Mouse (Mus musculus) skeletal muscle tissue, adult 2 months (tissue): ENCODE data around the gene Adcy1.

Source experiments
- DNase-seq: peaks from one replicate; pipeline ENCODE4 v3.0.0-alpha.2; 2012; ENCODE audit warnings: low read depth, low spot score

Gene Adcy1

DNA sequence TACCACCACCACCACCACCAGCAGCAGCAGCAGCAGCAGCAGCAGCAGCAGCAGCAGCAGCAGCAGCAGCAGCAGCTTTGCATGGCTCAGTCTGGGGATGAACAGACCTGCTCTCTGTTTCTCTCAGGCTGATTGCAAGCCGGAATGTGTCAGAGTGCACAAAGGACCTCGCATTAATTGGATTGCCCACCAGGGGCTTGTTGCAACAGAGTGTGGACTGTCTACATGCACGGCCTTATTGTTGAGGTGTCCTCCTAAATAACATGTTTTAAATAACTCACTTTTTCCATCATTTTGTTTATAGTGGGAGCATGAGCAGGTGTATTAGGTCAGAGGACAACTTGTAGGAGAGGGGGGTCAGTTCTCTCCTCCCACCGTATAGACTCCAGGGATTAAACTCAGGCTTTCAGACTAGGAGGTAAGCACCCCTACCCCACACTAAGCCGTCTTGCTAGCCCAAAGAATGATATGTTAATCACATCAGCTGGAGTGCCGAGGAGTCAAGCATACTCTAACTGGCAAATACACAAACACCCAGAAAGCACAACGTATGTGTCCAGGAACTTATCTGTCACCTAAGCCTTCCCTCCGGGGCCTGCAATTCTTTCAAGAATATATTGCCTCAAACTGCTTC is 119.2 kb downstream of the Adcy1 start:
- DNase-seq = no peak

GRCm38 (mm10) chr11:7184420-7184819 is 121.1 kb downstream of the Adcy1 start:
- no peak for DNase-seq

DNA sequence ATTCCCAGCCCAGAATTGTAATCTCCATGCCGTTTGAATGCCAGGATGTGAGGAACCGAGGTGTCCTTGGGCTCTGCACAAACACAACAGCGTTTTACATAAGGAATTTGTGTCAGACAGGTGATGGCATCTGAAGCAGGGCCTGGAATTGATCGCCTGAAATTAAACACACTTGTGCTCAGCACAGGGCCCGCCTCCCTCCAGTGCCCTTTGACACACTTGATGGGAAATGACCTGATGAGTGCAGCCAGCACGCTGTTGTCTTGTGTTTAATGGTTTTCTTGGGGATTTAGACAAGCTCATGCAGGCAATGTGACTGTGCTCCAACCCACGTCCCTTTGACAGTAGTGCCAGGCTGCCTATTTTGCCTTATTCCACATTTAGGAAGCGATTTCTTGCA is 124.2 kb downstream of the Adcy1 start:
- DNase-seq = no peak

GRCm38 (mm10) chr11:7188469-7188868 is 125.2 kb downstream of the Adcy1 start, which contains the start of gene Gm11985:
Gm11985 (minus strand) TSS chr11:7188569.
- DNase-seq = no peak

GRCm38 (mm10) chr11:7192710-7193109 is 129.4 kb downstream of the Adcy1 start:
- DNase-seq = no peak

GRCm38 (mm10) chr11:7193134-7193533 is 129.8 kb downstream of the Adcy1 start:
- no peak for DNase-seq

GRCm38 (mm10) chr11:7194432-7195311 is 131.4 kb downstream of the Adcy1 start:
- no peak for DNase-seq

DNA sequence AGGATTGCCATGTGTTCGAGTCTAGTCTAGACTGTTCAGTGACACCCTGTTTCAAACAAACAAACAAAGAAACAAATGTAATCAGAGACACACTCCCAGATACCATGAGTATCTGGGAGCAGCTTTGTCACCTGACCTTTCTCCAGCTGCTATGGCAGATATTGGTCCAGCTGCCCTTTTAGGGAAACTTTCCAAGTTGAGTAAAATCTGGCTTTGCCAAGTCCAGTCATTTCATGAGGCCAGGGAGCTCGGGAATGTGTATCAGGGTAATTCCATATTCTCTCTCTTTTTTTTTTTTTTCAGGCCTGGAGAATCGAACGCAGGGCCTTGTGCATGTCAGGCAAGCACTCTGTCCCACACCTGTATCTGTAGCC is 132.0 kb downstream of the Adcy1 start:
- DNase-seq = no peak

DNA sequence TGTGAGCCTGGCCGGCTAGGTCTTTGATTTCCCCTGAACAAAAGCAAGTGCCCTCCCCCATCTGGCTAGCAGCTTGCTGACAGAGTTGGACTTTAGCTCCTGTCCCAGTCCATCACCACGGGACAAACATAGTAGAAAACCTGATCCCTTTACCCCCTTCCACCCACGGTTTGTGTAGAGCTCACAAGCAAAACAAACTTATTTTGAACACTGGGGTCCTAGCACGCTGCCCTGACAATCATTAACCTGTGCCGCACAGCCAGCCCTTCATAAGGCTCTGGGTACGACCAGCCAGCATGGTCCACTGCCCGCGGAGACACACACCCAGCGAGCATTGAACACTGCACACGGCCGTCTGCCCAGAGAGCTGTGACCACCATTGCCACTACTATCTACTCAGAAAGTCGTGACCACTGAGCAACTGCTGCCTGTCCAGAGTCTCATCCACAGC is 134.2 kb downstream of the Adcy1 start, which contains the start of gene Igfbp1:
Gene Igfbp1, plus strand, starts transcription at position 292 of the 451 bp plus-strand sequence.
- no peak for DNase-seq

DNA sequence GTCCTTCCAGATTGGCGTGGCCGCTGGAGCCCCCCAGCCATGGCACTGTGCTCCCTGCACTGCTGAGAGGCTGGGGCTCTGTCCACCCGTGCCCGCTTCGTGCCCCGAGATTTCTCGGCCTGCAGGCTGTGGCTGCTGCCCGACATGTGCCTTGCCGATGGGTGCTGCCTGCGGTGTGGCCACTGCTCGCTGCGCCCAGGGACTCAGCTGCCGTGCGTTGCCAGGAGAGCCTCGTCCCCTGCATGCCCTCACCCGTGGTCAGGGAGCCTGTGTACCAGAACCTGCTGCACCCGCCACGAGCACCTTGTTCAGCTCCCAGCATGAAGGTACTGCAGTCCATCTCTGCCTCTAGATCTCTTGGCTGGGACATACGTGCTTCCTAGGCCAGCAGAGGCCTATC is 134.7 kb downstream of the Adcy1 start:
- no peak for DNase-seq

- no peak for DNase-seq
These were observed 135.4 kb downstream of the Adcy1 start for GRCm38 (mm10) chr11:7198481-7199256.

DNA sequence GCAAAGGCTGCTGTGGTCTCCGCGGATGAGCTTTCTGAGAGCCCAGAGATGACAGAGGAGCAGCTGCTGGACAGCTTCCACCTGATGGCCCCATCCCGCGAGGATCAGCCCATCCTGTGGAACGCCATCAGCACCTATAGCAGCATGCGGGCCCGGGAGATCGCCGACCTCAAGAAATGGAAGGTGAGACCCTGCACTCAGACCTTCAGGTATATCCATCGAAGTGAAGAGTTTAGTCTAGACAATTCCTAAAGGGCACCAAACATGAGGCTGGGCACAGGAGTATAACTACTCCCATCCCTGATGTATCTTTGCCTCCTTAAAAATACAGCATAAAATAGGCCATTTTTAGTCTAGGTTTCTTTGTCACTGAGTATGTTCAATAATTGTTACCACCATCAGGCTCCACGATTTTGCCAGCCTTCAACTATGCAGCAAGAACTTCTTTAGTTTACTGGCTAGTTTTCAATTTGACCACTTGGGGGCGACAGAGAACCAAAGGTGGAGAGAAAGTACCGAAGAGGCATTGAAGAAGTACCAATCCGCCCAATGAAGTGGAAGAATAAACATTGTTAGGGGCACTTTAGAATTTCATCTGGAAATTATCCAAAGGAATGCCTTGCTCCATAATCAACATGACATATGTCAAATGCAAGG is 136.6 kb downstream of the Adcy1 start:
- peak; percentile 35 for DNase-seq

- no peak for DNase-seq
These were observed 137.1 kb downstream of the Adcy1 start for GRCm38 (mm10) chr11:7200393-7200783.

GRCm38 (mm10) chr11:7202206-7202605 is 138.9 kb downstream of the Adcy1 start:
- no peak for DNase-seq

DNA sequence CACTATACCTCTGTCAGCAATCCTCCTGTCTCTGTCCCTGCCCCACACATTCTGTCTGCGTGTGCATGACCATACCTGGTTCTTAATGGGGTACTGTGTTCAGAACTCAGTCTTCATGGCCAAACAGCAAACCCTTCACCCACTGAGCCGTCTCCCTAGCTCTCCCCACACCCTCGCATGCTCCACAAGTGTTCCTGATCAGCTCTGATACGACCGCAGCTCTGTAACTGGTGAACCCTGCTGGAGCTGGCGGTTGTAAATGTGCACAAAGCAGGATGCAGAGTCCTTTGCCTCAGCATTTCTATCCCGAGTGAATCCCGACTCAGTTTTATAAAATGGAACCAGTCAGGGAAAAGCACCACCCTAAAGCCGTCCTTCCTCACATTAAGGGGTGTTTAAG is 140.6 kb downstream of the Adcy1 start:
- no peak for DNase-seq

GRCm38 (mm10) chr11:7210343-7210742 is 147.1 kb downstream of the Adcy1 start:
- DNase-seq = peak; percentile 61

DNA sequence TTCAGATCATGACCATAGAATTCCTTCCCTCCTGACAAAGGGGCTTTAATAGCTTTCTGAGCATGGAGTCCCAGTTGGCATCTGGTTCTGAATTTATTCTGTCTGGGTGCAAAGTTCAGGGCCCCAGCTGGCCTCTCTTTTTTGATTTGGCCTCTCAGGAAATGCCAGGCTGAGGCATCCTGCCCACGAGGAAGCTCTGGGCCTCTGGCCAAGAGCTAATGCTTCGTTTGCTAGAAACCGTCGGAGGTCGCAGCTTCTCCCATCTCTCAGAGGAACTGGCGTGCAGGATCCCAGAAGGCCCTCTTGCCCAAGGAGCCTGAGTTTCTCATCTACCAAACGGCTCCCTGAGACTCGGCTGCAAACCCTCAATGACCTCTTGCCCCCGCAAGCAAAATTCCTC is 147.9 kb downstream of the Adcy1 start:
- DNase-seq = no peak

- no peak for DNase-seq
These were observed 149.0 kb downstream of the Adcy1 start for GRCm38 (mm10) chr11:7212126-7212798.

GRCm38 (mm10) chr11:7213161-7213500 is 149.8 kb downstream of the Adcy1 start:
- DNase-seq = no peak

- DNase-seq = no peak
These were observed 150.4 kb downstream of the Adcy1 start, which contains the start of gene Igfbp3 for GRCm38 (mm10) chr11:7213501-7214341. Igfbp3 (minus strand) TSS chr11:7213923.
